Mouse (Mus musculus): ENCODE measurements around the gene Pkd1.

Pkd1 gene

GRCm38 (mm10) chr17:24644875-24645721 lies 95.5 kb downstream of the Pkd1 start:
- no peak for DNase-seq (ENCODE audit: low spot score in 2 of 2)

- no peak for DNase-seq (ENCODE audit: low spot score in 2 of 2)
Measured at GRCm38 (mm10) chr17:24645916-24646315, 96.3 kb downstream of the Pkd1 start.

Measured in urinary bladder, postnatal 36 days (tissue).